Mouse (Mus musculus) CH12.LX (cell line): ENCODE data around the gene Megf8.

Experiments used
- CTCF ChIP-seq, 2 experiments: IDR thresholded peaks in 1 of 2; conservative IDR thresholded peaks in 1 of 2; 2 replicates each; pipeline ENCODE4 v1.5.1; 2011 to 2012; ENCODE audit warnings: low read depth in 2 of 2, low read length in 2 of 2, improper control_type of control experiment in 1 of 2, inconsistent platforms in 1 of 2, mild to moderate bottlenecking in 1 of 2, moderate library complexity in 1 of 2
- E2F4 ChIP-seq: IDR thresholded peaks from 2 replicates; pipeline ENCODE4 v1.6.1; 2011; ENCODE audit warnings: low read depth, low read length, improper control_type of control experiment; ENCODE audit not compliant: insufficient replicate concordance
- EP300 ChIP-seq: IDR thresholded peaks from 2 replicates; pipeline ENCODE4 v1.6.1; 2011; ENCODE audit warnings: low read length, improper control_type of control experiment
- ETS1 ChIP-seq: conservative IDR thresholded peaks from 2 replicates; pipeline ENCODE4 v1.6.1; 2012; ENCODE audit warnings: low read depth, mild to moderate bottlenecking, inconsistent platforms, low read length, improper control_type of control experiment, moderate library complexity
- MAX ChIP-seq: IDR thresholded peaks from 2 replicates; pipeline ENCODE4 v1.6.1; 2011; ENCODE audit warnings: low read length, improper control_type of control experiment
- POLR2A ChIP-seq: IDR thresholded peaks from 2 replicates; pipeline ENCODE4 v1.6.1; 2011; ENCODE audit warnings: low read depth, mild to moderate bottlenecking, improper control_type of control experiment, low read length
- USF2 ChIP-seq: conservative IDR thresholded peaks from 2 replicates; pipeline ENCODE4 v1.6.1; 2011; ENCODE audit warnings: low read depth, low read length, improper control_type of control experiment

DNA sequence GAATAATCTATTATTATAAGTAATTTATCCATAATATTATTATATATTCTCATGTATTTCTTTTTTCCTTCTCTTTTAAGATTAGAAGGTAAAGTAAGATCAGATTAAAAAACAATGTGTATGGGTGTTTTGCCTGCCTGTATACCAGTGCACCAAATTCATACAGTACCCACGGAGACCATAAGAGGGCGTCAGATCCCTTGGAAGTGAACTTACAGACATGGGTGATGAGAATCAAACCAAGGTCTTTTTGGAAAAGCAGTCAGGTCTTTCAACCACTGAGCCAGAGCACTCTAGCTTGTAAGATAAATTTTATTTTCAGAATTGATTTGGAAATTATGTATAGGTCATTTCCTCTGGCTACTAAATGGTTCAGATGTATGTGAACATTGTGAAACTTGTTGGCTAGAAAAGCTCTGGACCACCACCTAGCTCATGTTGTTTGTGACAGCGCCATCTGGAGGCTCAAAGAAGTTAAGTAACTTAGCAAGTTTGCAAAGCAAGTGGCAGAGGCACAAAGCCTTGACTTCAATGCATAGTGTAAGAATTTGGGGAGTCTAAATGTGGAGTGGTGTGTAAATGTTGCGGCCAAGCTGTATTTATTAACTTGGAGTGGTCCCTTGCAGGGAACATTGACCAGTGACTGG is 92.3 kb downstream of the Megf8 start:
- TF ChIP-seq CTCF (conservative IDR thresholded peaks at IDR 0.05 in 1 of 2, IDR thresholded peaks at IDR 0.05 in 1 of 2; ENCODE audit: low read depth in 2 of 2, low read length in 2 of 2), result peak; percentile 26 to 60; a peak in 2 of 4 replicates
- no peak for TF ChIP-seq ETS1
- no peak for TF ChIP-seq POLR2A
- TF ChIP-seq MAX, result no peak
- no peak for TF ChIP-seq EP300
- TF ChIP-seq USF2, result no peak
- TF ChIP-seq E2F4, result no peak
